Mouse (Mus musculus) liver, embryonic 15.5 days (tissue): ENCODE results near the gene Mrps34. TPM values are rescaled to one million over a fixed set of nuclear protein-coding genes. Genes with fewer than 3 reads are reported as not detected.
A peak's percentile ranks its signal among the peaks of the same experiment; 100 is the strongest.

Experiments used
- ATAC-seq: fragments of 200-750 bp; cut with Nextera tagmentation; 2 replicates; pipeline ENCODE4 v1.8.0; 2017; ENCODE audit warnings: moderate number of reproducible peaks, mild to moderate bottlenecking, moderate library complexity; ENCODE audit not compliant: insufficient read depth
- H3K27ac ChIP-seq: fragments of 300-500 bp; sonication (generic); replicated peaks from 2 replicates; pipeline ENCODE4 v1.5.1; 2015; ENCODE audit warnings: mild to moderate bottlenecking, inconsistent platforms
- H3K27me3 ChIP-seq: fragments of 300-500 bp; sonication (generic); 2 replicates; pipeline ENCODE4 v1.6.1; 2015; ENCODE audit warnings: mild to moderate bottlenecking, inconsistent platforms
- H3K36me3 ChIP-seq: fragments of 300-500 bp; sonication (generic); replicated peaks from 2 replicates; pipeline ENCODE4 v1.6.1; 2015; ENCODE audit warnings: moderate library complexity, mild to moderate bottlenecking, inconsistent platforms
- H3K4me1 ChIP-seq: fragments of 300-500 bp; sonication (generic); replicated peaks from 2 replicates; pipeline ENCODE4 v1.6.1; 2015; ENCODE audit warnings: inconsistent platforms
- H3K4me2 ChIP-seq: fragments of 300-500 bp; sonication (generic); 2 replicates; pipeline ENCODE4 v1.6.1; 2015; ENCODE audit warnings: moderate library complexity, mild to moderate bottlenecking, inconsistent platforms
- H3K4me3 ChIP-seq: fragments of 300-500 bp; sonication (generic); replicated peaks from 2 replicates; pipeline ENCODE4 v1.5.1; 2015; ENCODE audit warnings: mild to moderate bottlenecking, inconsistent platforms
- H3K9ac ChIP-seq: fragments of 300-500 bp; sonication (generic); 2 replicates; pipeline ENCODE4 v1.6.1; 2015; ENCODE audit warnings: moderate library complexity, mild to moderate bottlenecking, inconsistent platforms
- H3K9me3 ChIP-seq: fragments of 300-500 bp; sonication (generic); replicated peaks from 2 replicates; pipeline ENCODE4 v1.6.1; 2016; ENCODE audit warnings: inconsistent platforms
- WGBS: fragments of 180-500 bp; shearing (Covaris S2); methylation state at CpG from one replicate; pipeline ENCODE4 v1.1.7; 2015; ENCODE audit warnings: mixed read lengths; ENCODE audit not compliant: insufficient replicate concordance; 5-methylcytosine and 5-hydroxymethylcytosine counted together
- polyA plus RNA-seq: library from polyadenylated mRNA; unstranded; fragments of >200 nt; fragmentation: Nextera tagmentation; extraction: Ambion mirVana; gene quantifications from 2 replicates; pipeline ENCODE4 v1.2.1, GENCODE M21; 2015

The Mrps34 gene
- 52.3 and 52.8 TPM in 2 replicates for polyA plus RNA-seq

- Histone ChIP-seq H3K9ac (peak within 1 kb of the TSS; percentile 92), H3K27ac (peak within 1 kb of the TSS; percentile 89), H3K4me3 (peak within 1 kb of the TSS; percentile 95), H3K4me2 (peak within 1 kb of the TSS; percentile 87), H3K4me1 (peaks cover 61% of the 10 kb centered on the region), H3K27me3 (no peaks in the 10 kb centered on the region), H3K9me3 (no peaks in the 10 kb centered on the region), H3K36me3 (peaks cover 75% of the 10 kb centered on the region)
- peak; percentile 44 for ATAC-seq
- under 1% methylated on average over 62 of the region's 62 CpGs for WGBS
These were observed at the start of gene Mrps34, which contains the start of gene Eme2 for GRCm38 (mm10) chr17:24894995-24895547. Mrps34 (plus strand) TSS chr17:24895116. Eme2 (minus strand) TSS chr17:24895087.

GRCm38 (mm10) chr17:24847386-24847785 is 47.5 kb upstream of the Mrps34 start:
- Histone ChIP-seq H3K9ac (peak overlapping the region; percentile 33), H3K27ac (peak overlapping the region; percentile 87), H3K27me3 (no peaks in the 10 kb centered on the region), H3K4me1 (peaks cover 45% of the 10 kb centered on the region), H3K9me3 (no peaks in the 10 kb centered on the region), H3K36me3 (peaks cover 6% of the 10 kb centered on the region), H3K4me3 (peak overlapping the region; percentile 51), H3K4me2 (peak overlapping the region; percentile 71)
- 80% methylated on average over 1 of the region's 1 CpGs for WGBS
- no peak for ATAC-seq

- no peaks in the 10 kb centered on the region for H3K9me3 ChIP-seq
- H3K36me3 ChIP-seq: peaks cover 18% of the 10 kb centered on the region
- ATAC-seq: peak; percentile 41
- H3K9ac ChIP-seq: peak overlapping the region; percentile 93
- peak overlapping the region; percentile 100 for H3K27ac ChIP-seq
- H3K4me2 ChIP-seq: peak overlapping the region; percentile 78
- peak overlapping the region; percentile 95 for H3K4me3 ChIP-seq
- H3K4me1 ChIP-seq: peaks cover 49% of the 10 kb centered on the region
- H3K27me3 ChIP-seq: no peaks in the 10 kb centered on the region
These were observed 46.3 kb upstream of the Mrps34 start for GRCm38 (mm10) chr17:24848600-24849031.

GRCm38 (mm10) chr17:24849733-24850064 is 45.2 kb upstream of the Mrps34 start:
- H3K4me1 ChIP-seq: peaks cover 48% of the 10 kb centered on the region
- H3K4me3 ChIP-seq: peak overlapping the region; percentile 95
- H3K9me3 ChIP-seq: no peaks in the 10 kb centered on the region
- ATAC-seq: peak; percentile 34
- H3K4me2 ChIP-seq: peak overlapping the region; percentile 78
- H3K9ac ChIP-seq: peak overlapping the region; percentile 93
- peak overlapping the region; percentile 100 for H3K27ac ChIP-seq
- no peaks in the 10 kb centered on the region for H3K27me3 ChIP-seq
- H3K36me3 ChIP-seq: peaks cover 29% of the 10 kb centered on the region
- WGBS: under 1% methylated on average over 21 of the region's 21 CpGs

GRCm38 (mm10) chr17:24850065-24850772 is 44.7 kb upstream of the Mrps34 start, which contains the start of gene Fahd1:
Fahd1 (minus strand) TSS chr17:24850364.
- ATAC-seq: peak; percentile 91
- no peaks in the 10 kb centered on the region for H3K27me3 ChIP-seq
- peak within 1 kb of the TSS; percentile 100 for H3K27ac ChIP-seq
- peak within 1 kb of the TSS; percentile 78 for H3K4me2 ChIP-seq
- H3K4me1 ChIP-seq: peaks cover 45% of the 10 kb centered on the region
- H3K9me3 ChIP-seq: no peaks in the 10 kb centered on the region
- H3K4me3 ChIP-seq: peak within 1 kb of the TSS; percentile 95
- H3K9ac ChIP-seq: peak within 1 kb of the TSS; percentile 93
- WGBS: under 1% methylated on average over 58 of the region's 58 CpGs
- peaks cover 35% of the 10 kb centered on the region for H3K36me3 ChIP-seq

- Histone ChIP-seq H3K27me3 (no peaks in the 10 kb centered on the region), H3K27ac (peak overlapping the region; percentile 100), H3K4me3 (peak overlapping the region; percentile 95), H3K9me3 (no peaks in the 10 kb centered on the region), H3K9ac (peak overlapping the region; percentile 89), H3K4me2 (peak overlapping the region; percentile 78), H3K4me1 (peaks cover 45% of the 10 kb centered on the region), H3K36me3 (peaks cover 40% of the 10 kb centered on the region)
- no peak for ATAC-seq
- under 1% methylated on average over 20 of the region's 20 CpGs for WGBS
These were observed 44.2 kb upstream of the Mrps34 start for GRCm38 (mm10) chr17:24850773-24851127.

GRCm38 (mm10) chr17:24851381-24852125 is 43.4 kb upstream of the Mrps34 start:
- no peak for ATAC-seq
- peak overlapping the region; percentile 78 for H3K4me2 ChIP-seq
- no peaks in the 10 kb centered on the region for H3K27me3 ChIP-seq
- peak overlapping the region; percentile 89 for H3K9ac ChIP-seq
- H3K27ac ChIP-seq: no peak overlapping the region; the same call in 1 of the 2 replicates
- H3K4me3 ChIP-seq: peak overlapping the region; percentile 95
- H3K4me1 ChIP-seq: peaks cover 47% of the 10 kb centered on the region
- WGBS: 76% methylated on average over 10 of the region's 10 CpGs
- peaks cover 48% of the 10 kb centered on the region for H3K36me3 ChIP-seq
- H3K9me3 ChIP-seq: no peaks in the 10 kb centered on the region

GRCm38 (mm10) chr17:24855838-24856464 is 39.0 kb upstream of the Mrps34 start:
- ATAC-seq: no peak
- peaks cover 73% of the 10 kb centered on the region for H3K4me1 ChIP-seq
- H3K9ac ChIP-seq: no peak overlapping the region
- H3K27me3 ChIP-seq: no peaks in the 10 kb centered on the region
- no peak overlapping the region for H3K4me3 ChIP-seq
- no peak overlapping the region for H3K4me2 ChIP-seq
- H3K27ac ChIP-seq: peak overlapping the region; percentile 45
- no peaks in the 10 kb centered on the region for H3K9me3 ChIP-seq
- 82% methylated on average over 3 of the region's 3 CpGs for WGBS
- peaks cover 77% of the 10 kb centered on the region for H3K36me3 ChIP-seq

- ATAC-seq: no peak
- peaks cover 83% of the 10 kb centered on the region for H3K36me3 ChIP-seq
These were observed 38.3 kb upstream of the Mrps34 start for GRCm38 (mm10) chr17:24856589-24856988.

GRCm38 (mm10) chr17:24857831-24858470 is 37.0 kb upstream of the Mrps34 start:
- H3K36me3 ChIP-seq: peaks cover 90% of the 10 kb centered on the region
- peak overlapping the region; percentile 31; the same call in 1 of the 2 replicates for H3K9ac ChIP-seq
- 69% methylated on average over 8 of the region's 8 CpGs for WGBS
- no peak overlapping the region for H3K4me3 ChIP-seq
- ATAC-seq: no peak
- H3K27ac ChIP-seq: peak overlapping the region; percentile 92
- H3K27me3 ChIP-seq: no peaks in the 10 kb centered on the region
- H3K9me3 ChIP-seq: no peaks in the 10 kb centered on the region
- H3K4me1 ChIP-seq: peaks cover 63% of the 10 kb centered on the region
- H3K4me2 ChIP-seq: peak overlapping the region; percentile 57

More at GRCm38 (mm10) chr17:24856589-24856988, 38.3 kb upstream of the Mrps34 start:
- Histone ChIP-seq H3K9me3 (no peaks in the 10 kb centered on the region), H3K4me2 (no peak overlapping the region), H3K27ac (peak overlapping the region; percentile 24; the same call in 1 of the 2 replicates), H3K4me3 (no peak overlapping the region), H3K9ac (no peak overlapping the region), H3K4me1 (peaks cover 73% of the 10 kb centered on the region), H3K27me3 (no peaks in the 10 kb centered on the region)
- 91% methylated on average over 13 of the region's 13 CpGs for WGBS
